Mouse (Mus musculus) heart, postnatal 0 days (tissue): Measurements from ENCODE around the gene Aldh18a1. TPM values are rescaled to one million over a fixed set of nuclear protein-coding genes. Genes with fewer than 3 reads are reported as not detected.
"Not testable (repeated sequence)": the region's sequence is repeated elsewhere in the genome, so short reads cannot be mapped to it uniquely, and the experiment has no call there.

Experiments
- ATAC-seq: fragments of 200-750 bp; cut with Nextera tagmentation; 2 replicates; pipeline ENCODE4 v1.8.0; 2017; ENCODE audit warnings: low read depth, moderate number of reproducible peaks, moderate library complexity; ENCODE audit not compliant: insufficient read depth
- DNase-seq: peaks from one replicate; pipeline ENCODE4 v3.0.0-alpha.2; 2016; ENCODE audit warnings: low spot score
- H3K27ac ChIP-seq: fragments of 300-500 bp; sonication (generic); 2 replicates; pipeline ENCODE4 v1.5.1; 2014; ENCODE audit warnings: low read depth, mild to moderate bottlenecking
- H3K27me3 ChIP-seq: fragments of 300-500 bp; sonication (generic); 2 replicates; pipeline ENCODE4 v1.6.1; 2014; ENCODE audit warnings: low read length, mixed read lengths; ENCODE audit not compliant: control insufficient read depth, insufficient read depth
- H3K36me3 ChIP-seq: fragments of 300-500 bp; sonication (generic); replicated peaks from 2 replicates; pipeline ENCODE4 v1.6.1; 2014; ENCODE audit warnings: low read length, mixed read lengths; ENCODE audit not compliant: control insufficient read depth, insufficient read depth
- H3K4me1 ChIP-seq: fragments of 300-500 bp; sonication (generic); 2 replicates; pipeline ENCODE4 v1.6.1; 2014; ENCODE audit warnings: antibody characterized with exemption; ENCODE audit not compliant: control insufficient read depth, insufficient read depth
- H3K4me2 ChIP-seq: fragments of 300-500 bp; sonication (generic); 2 replicates; pipeline ENCODE4 v1.6.1; 2014; ENCODE audit warnings: low read depth, mild to moderate bottlenecking, low read length, moderate library complexity
- H3K4me3 ChIP-seq: fragments of 300-500 bp; sonication (generic); 2 replicates; pipeline ENCODE4 v1.5.1; 2014; ENCODE audit warnings: low read depth, low read length
- H3K9ac ChIP-seq: fragments of 300-500 bp; sonication (generic); replicated peaks from 2 replicates; pipeline ENCODE4 v1.6.1; 2014; ENCODE audit warnings: low read depth, low read length, mixed read lengths
- H3K9me3 ChIP-seq: fragments of 300-500 bp; sonication (generic); replicated peaks from 2 replicates; pipeline ENCODE4 v1.6.1; 2016; ENCODE audit warnings: low read length; ENCODE audit not compliant: control insufficient read depth
- CTCF ChIP-seq: IDR thresholded peaks from 2 replicates; pipeline ENCODE4 v1.5.1; 2016; ENCODE audit warnings: antibody characterized with exemption, control low read depth, low read depth
- EP300 ChIP-seq: IDR thresholded peaks from 2 replicates; pipeline ENCODE4 v1.6.1; 2016; ENCODE audit warnings: antibody characterized with exemption, low read depth
- WGBS: fragments of 180-500 bp; shearing (Covaris S2); extraction: QIAGEN DNeasy Blood & Tissue Kit; methylation state at CpG from one replicate; pipeline ENCODE4 v1.1.7; 2014; 5-methylcytosine and 5-hydroxymethylcytosine counted together
- polyA plus RNA-seq: library from polyadenylated mRNA; unstranded; fragments of >200 nt; fragmentation: Nextera tagmentation; extraction: Ambion mirVana; gene quantifications from 2 replicates; pipeline ENCODE4 v1.2.1, GENCODE M21; 2015
- total RNA-seq: library from RNA; depleted of rRNA; stranded (reverse); fragments of >200 nt; gene quantifications from 2 replicates; pipeline ENCODE4 v1.2.3, GENCODE M21; 2014; ENCODE audit warnings: low replicate concordance

Aldh18a1 gene
- total and polyA plus RNA-seq, 2 experiments from 2014 or later = 20.9 to 41.3 TPM

DNA sequence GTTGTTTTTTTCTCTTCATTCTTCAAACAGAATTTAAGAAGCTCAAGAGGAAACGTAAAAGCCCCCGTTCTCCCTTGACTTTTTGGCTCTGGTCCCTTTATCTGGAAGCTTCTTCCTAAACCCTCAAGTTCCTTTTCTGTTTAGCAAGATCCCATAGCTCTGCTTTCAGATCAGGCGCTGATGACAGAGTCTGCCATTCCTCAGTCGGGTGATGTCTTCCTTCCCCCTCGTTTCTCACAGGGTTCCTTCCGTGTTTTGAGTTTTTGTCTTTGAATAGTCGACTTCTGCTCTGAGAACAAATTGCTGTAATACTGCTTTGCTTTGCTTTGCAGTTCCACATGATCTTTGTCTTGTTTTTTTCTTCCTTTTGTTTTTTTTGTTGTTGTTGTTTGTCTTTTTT is 42.3 kb upstream of the Aldh18a1 start:
- TF ChIP-seq EP300 (no peak), CTCF (no peak)
- no peaks in the 10 kb centered on the region for H3K27me3 ChIP-seq
- no peak overlapping the region for H3K4me3 ChIP-seq
- H3K9me3 ChIP-seq = no peaks in the 10 kb centered on the region
- no peaks in the 10 kb centered on the region for H3K36me3 ChIP-seq
- H3K9ac ChIP-seq = no peak overlapping the region
- H3K4me1 ChIP-seq = no peaks in the 10 kb centered on the region
- peak overlapping the region; percentile 67; the same call in 1 of the 2 replicates for H3K27ac ChIP-seq
- 45% methylated on average over 7 of the region's 7 CpGs for WGBS
- no peak for DNase-seq
- no peak overlapping the region for H3K4me2 ChIP-seq
- ATAC-seq = no peak

DNA sequence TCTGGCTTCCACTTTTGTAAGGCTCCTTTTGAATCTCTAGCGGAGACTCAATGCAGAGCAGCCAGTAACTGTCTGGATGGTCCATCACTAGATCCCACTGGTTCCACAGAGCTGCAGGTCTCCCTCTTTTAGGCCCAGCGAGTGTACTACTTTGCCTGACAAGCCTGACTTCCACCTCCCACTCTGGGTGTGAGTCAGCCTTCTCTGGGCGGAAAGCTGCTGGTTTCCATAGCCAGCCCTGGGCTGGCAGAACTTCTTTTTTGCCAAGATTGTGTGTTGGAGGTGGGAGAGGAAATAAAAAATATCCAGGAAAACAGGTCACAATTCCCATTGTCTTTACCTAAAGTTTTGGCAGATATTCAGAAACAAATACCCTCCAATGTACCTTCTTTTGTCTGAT is 41.8 kb upstream of the Aldh18a1 start:
- no peaks in the 10 kb centered on the region for H3K9me3 ChIP-seq
- no peaks in the 10 kb centered on the region for H3K36me3 ChIP-seq
- H3K4me3 ChIP-seq = no peak overlapping the region
- TF ChIP-seq EP300 (no peak), CTCF (no peak)
- H3K27me3 ChIP-seq = no peaks in the 10 kb centered on the region
- peak overlapping the region; percentile 67 for H3K27ac ChIP-seq
- ATAC-seq (no peak), DNase-seq (no peak)
- H3K9ac ChIP-seq = no peak overlapping the region
- 67% methylated on average over 3 of the region's 3 CpGs for WGBS
- H3K4me1 ChIP-seq = no peaks in the 10 kb centered on the region
- no peak overlapping the region for H3K4me2 ChIP-seq

DNA sequence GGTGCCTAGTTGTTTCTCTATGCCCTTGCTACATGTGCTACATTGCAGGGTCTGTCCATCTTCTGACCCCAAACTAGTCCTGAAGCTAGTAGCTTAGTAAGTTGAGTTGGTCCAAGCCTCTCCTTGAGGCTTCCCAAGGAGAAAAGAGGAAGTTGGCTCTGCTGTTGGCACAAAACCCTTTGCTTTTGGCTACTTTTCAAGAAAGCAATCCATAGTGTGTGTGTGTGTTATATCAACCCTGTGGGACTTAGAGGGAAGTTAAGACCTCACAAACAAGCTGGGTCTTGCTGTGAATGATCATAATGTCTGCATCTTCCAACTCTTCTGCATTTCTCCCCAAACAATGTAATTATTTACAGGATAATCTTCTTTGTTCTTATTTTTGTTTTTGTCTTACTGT is 40.7 kb upstream of the Aldh18a1 start:
- TF ChIP-seq EP300 (no peak), CTCF (no peak)
- Histone ChIP-seq H3K9me3 (no peaks in the 10 kb centered on the region), H3K4me1 (no peaks in the 10 kb centered on the region), H3K27ac (no peak overlapping the region), H3K4me2 (no peak overlapping the region), H3K9ac (no peak overlapping the region), H3K4me3 (no peak overlapping the region), H3K27me3 (no peaks in the 10 kb centered on the region), H3K36me3 (no peaks in the 10 kb centered on the region)
- DNase-seq (no peak), ATAC-seq (no peak)

DNA sequence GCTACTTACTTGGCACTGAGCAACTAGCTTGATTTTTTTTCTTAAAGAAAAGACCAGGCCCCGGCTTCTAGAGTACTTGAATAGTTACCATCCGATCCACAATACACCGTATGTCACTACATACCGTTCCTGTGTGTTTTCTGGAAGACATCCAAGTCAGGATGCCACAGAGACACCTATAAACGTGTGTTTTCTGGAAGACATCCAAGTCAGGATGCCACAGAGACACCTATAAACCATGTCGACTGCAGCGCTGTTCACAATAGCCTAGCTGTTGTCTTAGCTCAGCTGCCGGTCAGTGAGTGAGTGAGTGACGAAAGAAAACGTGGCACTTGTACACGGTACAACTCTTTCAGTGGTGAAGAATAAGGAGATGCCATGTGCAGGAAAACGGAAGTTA is 37.7 kb upstream of the Aldh18a1 start:
- H3K9me3 ChIP-seq = no peaks in the 10 kb centered on the region
- no peak overlapping the region for H3K9ac ChIP-seq
- H3K36me3 ChIP-seq = no peaks in the 10 kb centered on the region
- no peak overlapping the region for H3K4me2 ChIP-seq
- no peak overlapping the region for H3K27ac ChIP-seq
- no peaks in the 10 kb centered on the region for H3K27me3 ChIP-seq
- 27% methylated on average over 12 of the region's 12 CpGs for WGBS
- H3K4me1 ChIP-seq = no peaks in the 10 kb centered on the region
- ATAC-seq = no peak
- no peak for DNase-seq
- H3K4me3 ChIP-seq = no peak overlapping the region
- TF ChIP-seq CTCF (no peak), EP300 (no peak)

DNA sequence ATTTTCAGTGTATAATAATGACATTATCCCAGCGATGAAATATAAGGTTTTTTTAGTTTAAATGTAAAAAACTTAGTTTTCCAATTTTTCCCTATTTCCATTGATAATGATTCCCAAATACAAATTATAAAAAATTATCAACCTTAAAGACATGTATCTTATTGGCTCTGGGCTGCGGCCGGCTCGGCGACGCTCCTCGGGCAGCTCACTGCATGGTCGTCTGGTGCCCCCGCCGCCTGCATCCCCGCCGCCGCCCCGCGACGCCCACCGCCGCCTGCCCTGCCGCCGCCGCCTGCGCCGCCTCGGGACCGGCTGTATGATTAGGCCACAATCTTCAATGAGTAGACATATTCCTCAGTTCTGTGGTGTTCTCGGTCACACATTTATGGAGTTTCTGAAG is 33.4 kb upstream of the Aldh18a1 start:
- not testable (repeated sequence) for H3K27ac ChIP-seq, H3K4me2 ChIP-seq, H3K27me3 ChIP-seq, ATAC-seq, H3K9me3 ChIP-seq, DNase-seq, H3K4me3 ChIP-seq, H3K4me1 ChIP-seq, H3K36me3 ChIP-seq, H3K9ac ChIP-seq
- 64% methylated on average over 11 of the region's 26 CpGs for WGBS

DNA sequence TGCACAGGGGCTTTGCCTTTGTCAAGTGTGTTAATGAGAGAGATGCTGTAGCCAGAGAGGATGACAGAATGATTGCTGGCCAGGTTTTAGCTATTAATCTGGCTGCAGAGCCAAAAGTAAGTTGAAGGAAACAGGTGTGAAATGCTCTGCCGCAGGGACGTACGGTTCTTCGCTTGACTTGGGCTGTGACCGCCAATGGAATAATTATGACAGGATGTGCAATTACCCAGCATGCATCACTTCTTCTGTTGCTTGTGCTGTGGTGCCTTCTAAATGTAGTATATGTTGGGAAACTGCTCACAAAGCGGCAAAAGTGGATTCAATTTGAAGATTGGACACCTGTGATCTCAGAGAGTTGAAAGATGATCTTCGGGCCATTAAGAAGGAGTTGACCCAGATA is 27.8 kb upstream of the Aldh18a1 start:
- DNase-seq (no peak), ATAC-seq (no peak)
- Histone ChIP-seq H3K4me1 (peaks cover 5% of the 10 kb centered on the region; the same call in 1 of the 2 replicates), H3K27ac (no peak overlapping the region), H3K27me3 (no peaks in the 10 kb centered on the region), H3K36me3 (no peaks in the 10 kb centered on the region), H3K9me3 (no peaks in the 10 kb centered on the region), H3K9ac (no peak overlapping the region), H3K4me2 (no peak overlapping the region), H3K4me3 (no peak overlapping the region)
- no peak for TF ChIP-seq EP300
- TF ChIP-seq CTCF = no peak
- 86% methylated on average over 7 of the region's 7 CpGs for WGBS
